Comparison of ENCODE assay signal across 8 mouse cellular contexts in the genomic region with DNA sequence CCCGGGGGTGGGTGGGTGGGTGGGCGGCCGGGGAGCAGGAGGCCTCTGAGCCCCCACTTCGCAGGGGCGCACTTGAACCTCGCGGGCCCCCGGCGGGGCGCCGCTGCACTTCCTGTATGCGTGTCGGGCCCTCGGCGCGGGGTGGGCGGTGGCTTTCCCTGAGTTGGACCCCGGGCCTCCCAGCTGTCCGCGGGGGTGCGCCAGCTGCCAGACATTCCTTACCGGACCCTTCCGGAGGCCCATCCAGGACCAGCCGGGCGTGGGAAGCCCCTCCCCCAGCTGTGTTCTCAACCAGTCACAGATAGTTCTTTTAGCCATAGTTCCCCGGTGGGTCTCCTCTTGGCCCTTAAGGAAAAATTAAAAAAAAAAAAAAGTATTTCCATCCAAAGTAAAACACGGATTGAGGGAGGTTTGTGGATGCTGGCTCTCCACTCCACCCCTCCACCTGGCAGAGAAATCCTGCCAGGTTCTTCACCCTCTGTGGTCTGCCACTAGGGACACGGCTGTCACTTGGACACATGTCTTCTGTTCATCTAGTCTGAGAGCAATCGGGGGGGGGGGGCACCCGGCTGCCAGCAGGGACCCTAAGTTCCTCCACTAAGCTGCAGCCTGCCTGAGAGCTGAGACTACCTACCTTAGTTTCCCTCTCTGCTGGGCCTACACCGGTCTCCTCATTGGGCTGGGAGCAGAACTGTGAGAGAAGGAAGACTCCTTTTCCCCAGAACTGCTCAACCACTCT. TPM values are rescaled to one million over a fixed set of nuclear protein-coding genes. Genes with fewer than 3 reads are reported as not detected.
A peak's percentile ranks its signal among the peaks of the same experiment; 100 is the strongest.
DNase-seq lines count a peak whose midpoint lies in the region; ATAC-seq lines count a peak whose summit lies in the region.

No protein-coding gene starts in this region.

- peak overlapping the region; percentile 39 for H3K9ac ChIP-seq in forebrain, embryonic 15.5 days (replicated peaks)
- H3K9ac ChIP-seq in hindbrain, embryonic 15.5 days: peak overlapping the region; percentile 7; the same call in 1 of the 2 replicates
- H3K9ac ChIP-seq in liver, embryonic 13.5 days: peak overlapping the region; percentile 69

- peaks cover 15% of the 10 kb centered on the region for H3K4me1 ChIP-seq in forebrain, embryonic 15.5 days
- peaks cover 18% of the 10 kb centered on the region for H3K4me1 ChIP-seq in hindbrain, embryonic 15.5 days (replicated peaks)
- H3K4me1 ChIP-seq in liver, embryonic 13.5 days (replicated peaks): peaks cover 41% of the 10 kb centered on the region

- H3K4me3 ChIP-seq in forebrain, embryonic 15.5 days: peak overlapping the region; percentile 43
- H3K4me3 ChIP-seq in hindbrain, embryonic 15.5 days: peak overlapping the region; percentile 40
- peak overlapping the region; percentile 67 for H3K4me3 ChIP-seq in liver, embryonic 13.5 days (replicated peaks)

- peak overlapping the region; percentile 85 for H3K4me2 ChIP-seq in forebrain, embryonic 15.5 days (replicated peaks)
- H3K4me2 ChIP-seq in hindbrain, embryonic 15.5 days: peak overlapping the region; percentile 77
- H3K4me2 ChIP-seq in liver, embryonic 13.5 days: peak overlapping the region; percentile 78

- no peaks in the 10 kb centered on the region for H3K36me3 ChIP-seq in forebrain, embryonic 15.5 days
- H3K36me3 ChIP-seq in hindbrain, embryonic 15.5 days: no peaks in the 10 kb centered on the region
- no peaks in the 10 kb centered on the region for H3K36me3 ChIP-seq in liver, embryonic 13.5 days

- 2% methylated on average over 25 of the region's 31 CpGs for WGBS in forebrain, embryonic 15.5 days
- WGBS in hindbrain, embryonic 15.5 days: 2% methylated on average over 28 of the region's 31 CpGs
- 4% methylated on average over 23 of the region's 31 CpGs for WGBS in liver, embryonic 13.5 days (ENCODE audit: insufficient replicate concordance)

- H3K27ac ChIP-seq in forebrain, embryonic 15.5 days (replicated peaks): no peak overlapping the region
- H3K27ac ChIP-seq in hindbrain, embryonic 15.5 days (replicated peaks): no peak overlapping the region
- H3K27ac ChIP-seq in liver, embryonic 13.5 days: peak overlapping the region; percentile 34; the same call in 1 of the 2 replicates

- no peak for ATAC-seq in forebrain, embryonic 15.5 days (replicated peaks)
- ATAC-seq in hindbrain, embryonic 15.5 days (ENCODE audit: low FRiP score, low read depth): peak; percentile 16; the same call in 1 of the 2 replicates
- peak; percentile 16; the same call in 1 of the 2 replicates for ATAC-seq in liver, embryonic 13.5 days (ENCODE audit: low read depth)

- H3K9me3 ChIP-seq in forebrain, embryonic 15.5 days: no peaks in the 10 kb centered on the region
- H3K9me3 ChIP-seq in hindbrain, embryonic 15.5 days: no peaks in the 10 kb centered on the region
- H3K9me3 ChIP-seq in liver, embryonic 13.5 days (replicated peaks): no peaks in the 10 kb centered on the region

- H3K27me3 ChIP-seq in forebrain, embryonic 15.5 days: peaks cover 13% of the 10 kb centered on the region
- peaks cover 16% of the 10 kb centered on the region; the same call in 1 of the 2 replicates for H3K27me3 ChIP-seq in hindbrain, embryonic 15.5 days
- H3K27me3 ChIP-seq in liver, embryonic 13.5 days: peaks cover 13% of the 10 kb centered on the region; the same call in 1 of the 2 replicates

- DNase-seq in B cell, adult 2 months: peak; percentile 53 to 55
- peak; percentile 82 for DNase-seq in R1 (ENCODE audit: low read depth, low spot score)
- DNase-seq in liver, embryonic 13.5 days: no peak
- DNase-seq in retina, embryonic 14.5 days (ENCODE audit: low spot score): peak; percentile 73
- no peak for DNase-seq in cerebellum, adult 11 months
- DNase-seq in layer of hippocampus, adult 8-10 months (ENCODE audit: low spot score in 2 of 2): no peak

RNA-seq across cellular contexts. Expression of gene Prr5, which starts 12.2 kb away (rescaled TPM):
- 11.5 and 11.8 TPM in 2 replicates for polyA plus RNA-seq in forebrain, embryonic 15.5 days (2015; fragmentation: Nextera tagmentation; extraction: Ambion mirVana)
- polyA plus RNA-seq in hindbrain, embryonic 15.5 days (2015; fragmentation: Nextera tagmentation; extraction: Ambion mirVana): 27.1 and 31.3 TPM in 2 replicates
- polyA plus RNA-seq in liver, embryonic 13.5 days (2015; fragmentation: Nextera tagmentation; extraction: Ambion mirVana): 7.6 and 7.8 TPM in 2 replicates
- 10 to 100 TPM; 11.0 to 14.2 (median 13.6) TPM for total RNA-seq in layer of hippocampus, adult 8-10 months (2022)

RNA-seq across cellular contexts. Expression of gene Arhgap8, which starts 38.2 kb away (rescaled TPM):
- polyA plus RNA-seq in forebrain, embryonic 15.5 days (2015; fragmentation: Nextera tagmentation; extraction: Ambion mirVana): 0.27 and 0.60 TPM in 2 replicates
- polyA plus RNA-seq in hindbrain, embryonic 15.5 days (2015; fragmentation: Nextera tagmentation; extraction: Ambion mirVana): 0.75 and 0.92 TPM in 2 replicates
- polyA plus RNA-seq in liver, embryonic 13.5 days (2015; fragmentation: Nextera tagmentation; extraction: Ambion mirVana): 0.54 and 0.58 TPM in 2 replicates
- under 1 TPM in 3 of 4 experiments, not detected in 1; 0.18 to 0.76 (median 0.39) TPM for total RNA-seq in layer of hippocampus, adult 8-10 months (2022)

Comparison
In these comparisons a context has a peak if more than half of its experiments do, and no peak if none do; other contexts are left out.
1. DNase-seq: peak in B cell, adult 2 months (2 of 2), R1 (single experiment) and retina, embryonic 14.5 days (single experiment); none in liver, embryonic 13.5 days (single experiment), cerebellum, adult 11 months (single experiment) and layer of hippocampus, adult 8-10 months (0 of 2).
2. H3K9ac ChIP-seq: peak in every context shown above with its lines; median percentile 69 in liver, embryonic 13.5 days; 39 in forebrain, embryonic 15.5 days; 7 in hindbrain, embryonic 15.5 days.
3. Peak in every context shown above with its lines, with median percentiles within 50 percentile points of each other: H3K4me2 ChIP-seq and H3K4me3 ChIP-seq.